Mouse (Mus musculus) heart, adult 2 months (tissue): ENCODE data around the gene Brd4.

ENCODE experiments used
- CTCF ChIP-seq: fragments of 200-600 bp; IDR thresholded peaks from 2 replicates; pipeline ENCODE4 v1.8.1; 2022; ENCODE audit warnings: antibody characterized with exemption, mild to moderate bottlenecking, moderate library complexity
- EP300 ChIP-seq: fragments of 200-500 bp; IDR thresholded peaks from 2 replicates; pipeline ENCODE4 v1.6.1; 2011; ENCODE audit warnings: low read depth, low read length, control low read depth; ENCODE audit not compliant: insufficient read depth

DNA sequence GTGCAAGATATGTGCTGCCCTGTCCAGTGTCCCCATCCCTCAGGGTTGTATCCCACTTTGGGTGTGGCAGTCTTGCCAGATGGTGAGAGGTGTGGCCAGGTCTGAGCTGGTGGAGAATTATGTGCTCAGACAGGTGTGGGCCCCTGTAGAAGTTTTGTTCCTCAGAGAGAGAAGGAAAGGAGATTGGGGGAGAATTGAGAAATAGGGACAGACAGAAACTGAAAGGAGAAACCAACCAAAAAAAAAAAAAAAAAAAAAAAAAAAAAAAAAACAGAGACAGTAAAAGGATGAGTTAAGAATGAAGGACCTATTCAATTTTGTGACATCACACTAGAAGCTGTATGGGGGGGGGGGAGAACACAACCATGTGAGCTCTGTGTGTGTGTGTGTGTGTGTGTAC, 119.7 kb downstream of the Brd4 start:
- no peak for TF ChIP-seq EP300
- TF ChIP-seq CTCF = no peak
